Mouse (Mus musculus) CH12.LX (cell line): ENCODE measurements around the gene Prkn. TPM values are rescaled to one million over a fixed set of nuclear protein-coding genes. Genes with fewer than 3 reads are reported as not detected.

ENCODE experiments used
- DNase-seq: peaks from one replicate; pipeline ENCODE4 v3.0.0-alpha.2; 2013; ENCODE audit errors: extremely low read depth
- H3K27ac ChIP-seq: 2 replicates; pipeline ENCODE4 v1.5.1; 2012; ENCODE audit warnings: low read depth, mild to moderate bottlenecking, control low read depth, moderate library complexity; ENCODE audit not compliant: insufficient read depth
- H3K27me3 ChIP-seq: replicated peaks from 2 replicates; pipeline ENCODE3; 2012; ENCODE audit warnings: inconsistent platforms
- H3K36me3 ChIP-seq, 2 experiments: replicated peaks in 1 of 2; 2 replicates each; pipeline versions ENCODE3 to v1.6.1; 2012; ENCODE audit warnings: inconsistent platforms in 1 of 2, low read length in 1 of 2, mild to moderate bottlenecking in 1 of 2, mixed read lengths in 1 of 2, moderate library complexity in 1 of 2; ENCODE audit not compliant: control insufficient read depth in 1 of 2, insufficient read depth in 1 of 2
- H3K4me1 ChIP-seq, 2 experiments: 2 replicates each; pipeline ENCODE4 v1.6.1; 2012; ENCODE audit warnings: inconsistent platforms in 1 of 2, moderate library complexity in 1 of 2; ENCODE audit not compliant: insufficient read depth in 2 of 2, control insufficient read depth in 1 of 2
- H3K4me2 ChIP-seq: 2 replicates; pipeline ENCODE4 v1.6.1; 2012; ENCODE audit warnings: low read depth, mild to moderate bottlenecking, control low read depth; ENCODE audit not compliant: poor library complexity, insufficient read depth, severe bottlenecking
- H3K4me3 ChIP-seq, 3 experiments: fragments of 150-350 bp in 1 of 3; sonication (generic) in 1 of 3; replicated peaks in 1 of 3; 2 replicates each; pipeline versions ENCODE3 to v1.5.1; 2011 to 2012; ENCODE audit warnings: low read depth in 2 of 3, low read length in 2 of 3, mild to moderate bottlenecking in 2 of 3, moderate library complexity in 2 of 3, control low read depth in 1 of 3, improper control_type of control experiment in 1 of 3, inconsistent platforms in 1 of 3, mixed read lengths in 1 of 3; ENCODE audit not compliant: poor library complexity in 1 of 3
- H3K79me2 ChIP-seq: replicated peaks from 2 replicates; pipeline ENCODE4 v1.6.1; 2012; ENCODE audit warnings: mild to moderate bottlenecking, moderate library complexity; ENCODE audit not compliant: control insufficient read depth, poor library complexity, insufficient read depth, severe bottlenecking; ENCODE audit errors: extremely low read depth
- H3K9ac ChIP-seq: 2 replicates; pipeline ENCODE4 v1.6.1; 2012; ENCODE audit warnings: low read depth, mild to moderate bottlenecking, control low read depth, moderate library complexity; ENCODE audit not compliant: insufficient read depth
- H3K9me3 ChIP-seq: replicated peaks from 2 replicates; pipeline ENCODE3; 2012; ENCODE audit warnings: low read length, inconsistent platforms, mixed read lengths
- CHD1 ChIP-seq: IDR thresholded peaks from 2 replicates; pipeline ENCODE4 v1.6.1; 2012; ENCODE audit warnings: low read depth, low read length, improper control_type of control experiment, inconsistent platforms
- E2F4 ChIP-seq: IDR thresholded peaks from 2 replicates; pipeline ENCODE4 v1.6.1; 2011; ENCODE audit warnings: low read depth, low read length, improper control_type of control experiment; ENCODE audit not compliant: insufficient replicate concordance
- GABPA ChIP-seq: IDR thresholded peaks from 2 replicates; pipeline ENCODE4 v1.6.1; 2012; ENCODE audit warnings: low read depth, low read length, improper control_type of control experiment, inconsistent platforms; ENCODE audit not compliant: insufficient replicate concordance
- JUND ChIP-seq: conservative IDR thresholded peaks from 2 replicates; pipeline ENCODE4 v1.6.1; 2011; ENCODE audit warnings: low read depth, low read length, improper control_type of control experiment
- KAT2A ChIP-seq: IDR thresholded peaks from 2 replicates; pipeline ENCODE4 v1.6.1; 2012; ENCODE audit warnings: low read length, improper control_type of control experiment, inconsistent platforms; ENCODE audit not compliant: insufficient replicate concordance
- MAX ChIP-seq: IDR thresholded peaks from 2 replicates; pipeline ENCODE4 v1.6.1; 2011; ENCODE audit warnings: low read length, improper control_type of control experiment
- MEF2A ChIP-seq: IDR thresholded peaks from 2 replicates; pipeline ENCODE4 v1.6.1; 2014; ENCODE audit warnings: low read depth, mild to moderate bottlenecking, inconsistent platforms, low read length, improper control_type of control experiment, borderline replicate concordance
- MXI1 ChIP-seq: IDR thresholded peaks from 2 replicates; pipeline ENCODE4 v1.6.1; 2011; ENCODE audit warnings: mild to moderate bottlenecking, low read depth, low read length, improper control_type of control experiment
- MYC ChIP-seq: IDR thresholded peaks from 2 replicates; pipeline ENCODE4 v1.6.1; 2011; ENCODE audit warnings: low read depth, mild to moderate bottlenecking, improper control_type of control experiment, low read length
- PAX5 ChIP-seq: IDR thresholded peaks from 2 replicates; pipeline ENCODE4 v1.6.1; 2012; ENCODE audit warnings: low read length, inconsistent platforms, mixed read lengths
- POLR2A ChIP-seq: IDR thresholded peaks from 2 replicates; pipeline ENCODE4 v1.6.1; 2011; ENCODE audit warnings: low read depth, mild to moderate bottlenecking, improper control_type of control experiment, low read length
- RAD21 ChIP-seq: IDR thresholded peaks from 2 replicates; pipeline ENCODE4 v1.6.1; 2011; ENCODE audit warnings: low read depth, mild to moderate bottlenecking, low read length, improper control_type of control experiment, moderate library complexity
- RCOR1 ChIP-seq: conservative IDR thresholded peaks from 2 replicates; pipeline ENCODE4 v1.6.1; 2012; ENCODE audit warnings: low read depth, mild to moderate bottlenecking, inconsistent platforms, low read length, improper control_type of control experiment
- USF1 ChIP-seq: IDR thresholded peaks from 2 replicates; pipeline ENCODE4 v1.6.1; 2014; ENCODE audit warnings: low read depth, mild to moderate bottlenecking, inconsistent platforms, low read length, improper control_type of control experiment
- ZMIZ1 ChIP-seq: IDR thresholded peaks from 2 replicates; pipeline ENCODE4 v1.6.1; 2012; ENCODE audit warnings: low read depth, mild to moderate bottlenecking, inconsistent platforms, low read length, improper control_type of control experiment
- dilution Hi-C: fragments of 300-500 bp; cut with MboI; formaldehyde crosslinking; loops from 2 replicates; pipeline ENCODE4 v1.14.3; 2020; ENCODE audit warnings: low sequenced_read_pairs; ENCODE audit not compliant: extremely low pct_unique_long_range_greater_than_20kb, extremely low pct_ligation_motif_present
- in situ Hi-C: fragments of 300-500 bp; cut with MboI; formaldehyde crosslinking; loops from 3 replicates; pipeline ENCODE4 v1.14.3; 2019; ENCODE audit warnings: low sequenced_read_pairs, low pct_ligation_motif_present, low pct_unique_long_range_greater_than_20kb, mixed read lengths
- polyA plus RNA-seq: library from polyadenylated mRNA; unstranded; fragments of >175 nt; gene quantifications from 2 replicates; pipeline ENCODE4 v1.2.1, GENCODE M21; 2012; ENCODE audit warnings: low read depth; ENCODE audit not compliant: insufficient read length
- total RNA-seq, 2 experiments: library from RNA; depleted of rRNA; stranded (reverse); fragments of 300-350 nt in 1 of 2; fragments of >200 nt in 1 of 2; gene quantifications; 2 replicates each; pipeline ENCODE4 v1.2.3; 2012 to 2014

The Prkn gene
- total and polyA plus RNA-seq, 3 experiments = 0.08 TPM; not detected in 2

GRCm38 (mm10) chr17:11309843-11310242, 469.7 kb downstream of the Prkn start:
- Histone ChIP-seq H3K4me1 (no peaks in the 10 kb centered on the region), H3K27me3 (no peaks in the 10 kb centered on the region), H3K27ac (no peak overlapping the region), H3K4me3 (no peak overlapping the region), H3K9ac (no peak overlapping the region), H3K4me2 (no peak overlapping the region), H3K36me3 (no peaks in the 10 kb centered on the region), H3K79me2 (no peaks in the 10 kb centered on the region), H3K9me3 (no peaks in the 10 kb centered on the region)
- DNase-seq = no peak
- in situ Hi-C loops (no loop called here), dilution Hi-C loops (no loop called here)
- TF ChIP-seq ZMIZ1 = no peak
- TF ChIP-seq USF1 = no peak
- no peak for TF ChIP-seq MAX
- TF ChIP-seq E2F4 = no peak
- TF ChIP-seq CHD1 = no peak
- TF ChIP-seq MXI1 = no peak
- no peak for TF ChIP-seq JUND
- TF ChIP-seq MYC = no peak
- TF ChIP-seq RAD21 = no peak

- dilution Hi-C loops (no loop called here), in situ Hi-C loops (no loop called here)
- DNase-seq = no peak
These were observed 474.0 kb downstream of the Prkn start for GRCm38 (mm10) chr17:11314163-11314562.

GRCm38 (mm10) chr17:11315675-11316074, 475.5 kb downstream of the Prkn start:
- in situ Hi-C loops = no loop called here
- dilution Hi-C loops = no loop called here

More at GRCm38 (mm10) chr17:11314163-11314562, 474.0 kb downstream of the Prkn start:
- TF ChIP-seq POLR2A = no peak
- no peak for TF ChIP-seq MAX
- no peak for TF ChIP-seq MEF2A
- TF ChIP-seq RCOR1 = no peak
- TF ChIP-seq GABPA = no peak
- peaks cover 4 to 9% of the 10 kb centered on the region in 2 experiments; a peak in 2 of 4 replicates for H3K4me1 ChIP-seq
- no peak overlapping the region for H3K9ac ChIP-seq
- no peaks in the 10 kb centered on the region for H3K36me3 ChIP-seq
- no peaks in the 10 kb centered on the region for H3K27me3 ChIP-seq
- no peak overlapping the region for H3K27ac ChIP-seq
- no peak overlapping the region for H3K4me2 ChIP-seq
- no peak overlapping the region for H3K4me3 ChIP-seq
- no peaks in the 10 kb centered on the region for H3K9me3 ChIP-seq
- H3K79me2 ChIP-seq = no peaks in the 10 kb centered on the region

More at GRCm38 (mm10) chr17:11315675-11316074, 475.5 kb downstream of the Prkn start:
- TF ChIP-seq KAT2A (no peak), PAX5 (no peak)
- Histone ChIP-seq H3K4me3 (no peak overlapping the region), H3K9me3 (no peaks in the 10 kb centered on the region), H3K79me2 (no peaks in the 10 kb centered on the region), H3K36me3 (no peaks in the 10 kb centered on the region), H3K4me2 (no peak overlapping the region), H3K9ac (no peak overlapping the region), H3K27ac (no peak overlapping the region), H3K27me3 (no peaks in the 10 kb centered on the region), H3K4me1 (peaks cover 4 to 24% of the 10 kb centered on the region in 2 experiments; a peak in 2 of 4 replicates)
- no peak for DNase-seq
